Mouse (Mus musculus) kidney, adult 11 months (tissue): ENCODE data around the gene Mb21d2.
A peak's percentile ranks its signal among the peaks of the same experiment; 100 is the strongest.

ENCODE experiments used
- DNase-seq: peaks from one replicate; pipeline ENCODE4 v3.0.0; 2022

Gene Mb21d2

GRCm38 (mm10) chr16:28858210-28859008 is 71.1 kb downstream of the Mb21d2 start:
- no peak for DNase-seq

GRCm38 (mm10) chr16:28851409-28851821 is 78.1 kb downstream of the Mb21d2 start:
- no peak for DNase-seq

- DNase-seq = no peak
These were observed 78.6 kb downstream of the Mb21d2 start for GRCm38 (mm10) chr16:28850881-28851280.

GRCm38 (mm10) chr16:28846123-28846522 is 83.3 kb downstream of the Mb21d2 start:
- peak; percentile 51 for DNase-seq

GRCm38 (mm10) chr16:28845336-28845735 is 84.1 kb downstream of the Mb21d2 start:
- no peak for DNase-seq

- DNase-seq = no peak
These were observed 88.4 kb downstream of the Mb21d2 start for GRCm38 (mm10) chr16:28841102-28841501.

GRCm38 (mm10) chr16:28840075-28840974 is 89.1 kb downstream of the Mb21d2 start:
- DNase-seq = no peak

- DNase-seq = no peak
These were observed 89.9 kb downstream of the Mb21d2 start for GRCm38 (mm10) chr16:28839575-28839974.

- no peak for DNase-seq
These were observed 91.5 kb downstream of the Mb21d2 start for GRCm38 (mm10) chr16:28838016-28838415.

GRCm38 (mm10) chr16:28832085-28832635 is 97.3 kb downstream of the Mb21d2 start:
- DNase-seq = no peak

- peak; percentile 55 for DNase-seq
These were observed 100.1 kb downstream of the Mb21d2 start for GRCm38 (mm10) chr16:28829263-28829955.

- DNase-seq = no peak
These were observed 104.7 kb downstream of the Mb21d2 start for GRCm38 (mm10) chr16:28824781-28825180.

GRCm38 (mm10) chr16:28821774-28822173 is 107.7 kb downstream of the Mb21d2 start:
- no peak for DNase-seq

GRCm38 (mm10) chr16:28818749-28819285 is 110.7 kb downstream of the Mb21d2 start:
- no peak for DNase-seq

- DNase-seq = no peak
These were observed 116.2 kb downstream of the Mb21d2 start for GRCm38 (mm10) chr16:28813290-28813689.

- DNase-seq = no peak
These were observed 120.4 kb downstream of the Mb21d2 start for GRCm38 (mm10) chr16:28809089-28809488.

GRCm38 (mm10) chr16:28793115-28793514 is 136.4 kb downstream of the Mb21d2 start:
- no peak for DNase-seq
